Mouse (Mus musculus): ENCODE data around the gene Maip1. TPM values are rescaled to one million over a fixed set of nuclear protein-coding genes. Genes with fewer than 3 reads are reported as not detected.

The Maip1 gene
- polyA plus RNA-seq, 1 experiment from 2014 or later: 13.0 TPM

DNA sequence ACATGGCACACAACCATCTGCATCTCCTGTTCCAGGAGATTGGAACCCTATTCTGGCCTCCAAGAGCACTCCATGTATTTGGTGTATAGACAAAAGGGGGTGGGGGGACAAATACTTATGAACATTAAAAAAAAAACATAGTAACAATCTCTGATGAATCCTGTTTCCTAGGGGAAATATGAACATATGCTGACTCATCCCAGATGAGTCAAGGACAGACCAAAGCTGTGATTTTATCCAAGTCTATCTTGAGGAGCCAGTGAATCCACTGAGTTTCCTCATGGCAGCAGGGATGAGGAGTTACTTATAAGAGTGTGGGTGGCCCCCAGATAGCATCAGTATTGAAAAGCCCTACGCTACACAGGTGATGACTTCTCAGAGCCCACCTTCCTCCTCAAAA is 44.1 kb downstream of the Maip1 start:
- Histone ChIP-seq H3K9me3 (ENCODE audit: control insufficient read depth, low read length) (no peaks in the 10 kb centered on the region), H3K9ac (ENCODE audit: low read length) (no peak overlapping the region), H3K4me1 (replicated peaks; ENCODE audit: control insufficient read depth, insufficient read depth) (no peaks in the 10 kb centered on the region), H3K27ac (replicated peaks) (no peak overlapping the region), H3K27me3 (ENCODE audit: control insufficient read depth, insufficient read depth, low read length) (no peaks in the 10 kb centered on the region), H3K4me2 (replicated peaks; ENCODE audit: low read depth) (no peak overlapping the region), H3K36me3 (ENCODE audit: control insufficient read depth, insufficient read depth, low read length) (no peaks in the 10 kb centered on the region), H3K4me3 (ENCODE audit: low read depth, low read length) (no peak overlapping the region)
- ATAC-seq (ENCODE audit: low FRiP score, low TSS enrichment) (no peak), DNase-seq (ENCODE audit: low spot score) (no peak)
- 100% methylated on average over 1 of the region's 1 CpGs for whole genome bisulfite sequencing
- no peak for TF ChIP-seq EP300 (optimal IDR thresholded peaks at IDR 0.05)
- no peak for TF ChIP-seq CTCF (IDR thresholded peaks at IDR 0.05; ENCODE audit: low read depth)

DNA sequence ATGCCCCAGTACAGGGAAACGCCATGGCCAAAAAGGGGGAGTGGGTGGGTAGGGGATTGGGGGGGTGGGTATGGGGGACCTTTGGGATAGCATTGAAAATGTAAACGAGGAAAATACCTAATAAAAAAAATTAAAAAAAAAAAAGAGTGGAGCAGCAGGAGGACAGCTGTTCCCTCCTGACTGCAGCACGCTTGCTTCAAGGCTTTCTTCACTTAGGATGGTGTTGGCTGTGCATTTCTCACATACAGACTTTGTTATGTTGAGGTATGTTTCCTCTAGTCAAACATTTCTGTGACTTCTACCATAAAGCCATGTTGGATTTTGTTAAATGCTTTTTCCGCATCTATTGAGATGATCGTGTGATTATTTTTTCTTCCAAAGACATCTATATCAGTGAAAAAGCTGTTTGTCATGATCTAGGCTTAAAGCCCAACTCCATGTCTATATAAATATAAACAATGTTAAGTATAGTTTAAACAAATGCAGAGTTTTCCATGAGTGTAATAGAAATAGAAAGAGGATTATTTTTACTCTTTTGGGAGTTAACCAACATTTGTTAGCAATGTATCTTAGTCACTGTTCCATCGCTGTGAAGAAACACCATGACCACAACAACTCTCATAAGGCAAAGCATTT is 54.3 kb downstream of the Maip1 start:
- H3K27ac ChIP-seq (replicated peaks): no peak overlapping the region
- no peak overlapping the region for H3K4me3 ChIP-seq (ENCODE audit: low read depth, low read length)
- ATAC-seq (ENCODE audit: low FRiP score, low TSS enrichment): no peak; the same call in 1 of the 2 replicates
- WGBS: 53% methylated on average over 6 of the region's 6 CpGs
- no peak for TF ChIP-seq CTCF (IDR thresholded peaks at IDR 0.05; ENCODE audit: low read depth)
- no peak for TF ChIP-seq EP300 (optimal IDR thresholded peaks at IDR 0.05)
- no peaks in the 10 kb centered on the region for H3K27me3 ChIP-seq (ENCODE audit: control insufficient read depth, insufficient read depth, low read length)
- H3K9ac ChIP-seq (ENCODE audit: low read length): no peak overlapping the region
- no peak overlapping the region for H3K4me2 ChIP-seq (replicated peaks; ENCODE audit: low read depth)
- no peaks in the 10 kb centered on the region for H3K4me1 ChIP-seq (replicated peaks; ENCODE audit: control insufficient read depth, insufficient read depth)
- no peak for DNase-seq (ENCODE audit: low spot score)
- H3K36me3 ChIP-seq (ENCODE audit: control insufficient read depth, insufficient read depth, low read length): no peaks in the 10 kb centered on the region
- no peaks in the 10 kb centered on the region for H3K9me3 ChIP-seq (ENCODE audit: control insufficient read depth, low read length)

Other genes starting within 250 kb of the Maip1 start
- 7.5 and 7.6 TPM in 2 replicates for gene 1700066M21Rik, start 28.7 kb upstream of the Maip1 start, polyA plus RNA-seq (2015; fragmentation: Nextera tagmentation; extraction: Ambion mirVana)
- gene Tyw5, start 773 bp downstream of the Maip1 start, polyA plus RNA-seq (2015; fragmentation: Nextera tagmentation; extraction: Ambion mirVana): 17.3 and 17.6 TPM in 2 replicates